Mouse (Mus musculus) thymus, postnatal 0 days (tissue): Measurements from ENCODE around the gene Top2a. TPM values are rescaled to one million over a fixed set of nuclear protein-coding genes. Genes with fewer than 3 reads are reported as not detected.

ENCODE experiments used
- DNase-seq: peaks from one replicate; pipeline ENCODE4 v3.0.0-alpha.2; 2015; ENCODE audit warnings: low spot score
- polyA plus RNA-seq: library from polyadenylated mRNA; unstranded; fragments of >200 nt; fragmentation: Nextera tagmentation; extraction: Ambion mirVana; gene quantifications from 2 replicates; pipeline ENCODE4 v1.2.1, GENCODE M21; 2015

The Top2a gene
- 298 and 329 TPM in 2 replicates for polyA plus RNA-seq

- DNase-seq = peak; percentile 100
Observed at GRCm38 (mm10) chr11:99023500-99024467, at the start of gene Top2a. Top2a (minus strand) TSS chr11:99024189.

- no peak for DNase-seq
Observed at GRCm38 (mm10) chr11:99073781-99074180, 49.8 kb upstream of the Top2a start.

- DNase-seq = no peak
Observed at GRCm38 (mm10) chr11:99071866-99072265, 47.9 kb upstream of the Top2a start.

- DNase-seq = no peak
Observed at GRCm38 (mm10) chr11:99068455-99068854, 44.5 kb upstream of the Top2a start.

GRCm38 (mm10) chr11:99067591-99067990 lies 43.6 kb upstream of the Top2a start:
- no peak for DNase-seq

- DNase-seq = peak; percentile 80
Observed at GRCm38 (mm10) chr11:99065979-99066378, 42.0 kb upstream of the Top2a start.

GRCm38 (mm10) chr11:99065353-99065752 lies 41.4 kb upstream of the Top2a start:
- no peak for DNase-seq

GRCm38 (mm10) chr11:99063406-99064131 lies 39.6 kb upstream of the Top2a start:
- no peak for DNase-seq

- DNase-seq = no peak
Observed at GRCm38 (mm10) chr11:99062661-99063060, 38.7 kb upstream of the Top2a start.

GRCm38 (mm10) chr11:99060435-99060834 lies 36.4 kb upstream of the Top2a start:
- DNase-seq = no peak

- no peak for DNase-seq
Observed at GRCm38 (mm10) chr11:99055571-99056452, 31.8 kb upstream of the Top2a start.

- DNase-seq = no peak
Observed at GRCm38 (mm10) chr11:99055143-99055542, 31.2 kb upstream of the Top2a start.

- no peak for DNase-seq
Observed at GRCm38 (mm10) chr11:99047643-99048042, 23.7 kb upstream of the Top2a start.

GRCm38 (mm10) chr11:99047120-99047519 lies 23.1 kb upstream of the Top2a start:
- DNase-seq = no peak

- no peak for DNase-seq
Observed at GRCm38 (mm10) chr11:99045159-99045889, 21.3 kb upstream of the Top2a start.

GRCm38 (mm10) chr11:99044306-99044705 lies 20.3 kb upstream of the Top2a start:
- no peak for DNase-seq

GRCm38 (mm10) chr11:99043632-99044031 lies 19.6 kb upstream of the Top2a start:
- DNase-seq = no peak

GRCm38 (mm10) chr11:99042834-99043431 lies 18.9 kb upstream of the Top2a start:
- DNase-seq = no peak

GRCm38 (mm10) chr11:99041841-99042780 lies 18.1 kb upstream of the Top2a start:
- DNase-seq = no peak
